Mouse (Mus musculus) liver, adult 2 months (tissue): ENCODE measurements around the gene Gng4.

Experiments used
- CTCF ChIP-seq: fragments of 200-500 bp; IDR thresholded peaks from 2 replicates; pipeline ENCODE4 v1.5.1; 2011; ENCODE audit warnings: low read depth, low read length, control low read depth
- POLR2A ChIP-seq: fragments of 200-500 bp; IDR thresholded peaks from 2 replicates; pipeline ENCODE4 v1.6.1; 2011; ENCODE audit warnings: low read length, control low read depth; ENCODE audit not compliant: insufficient read depth; ENCODE audit errors: extremely low read depth

DNA sequence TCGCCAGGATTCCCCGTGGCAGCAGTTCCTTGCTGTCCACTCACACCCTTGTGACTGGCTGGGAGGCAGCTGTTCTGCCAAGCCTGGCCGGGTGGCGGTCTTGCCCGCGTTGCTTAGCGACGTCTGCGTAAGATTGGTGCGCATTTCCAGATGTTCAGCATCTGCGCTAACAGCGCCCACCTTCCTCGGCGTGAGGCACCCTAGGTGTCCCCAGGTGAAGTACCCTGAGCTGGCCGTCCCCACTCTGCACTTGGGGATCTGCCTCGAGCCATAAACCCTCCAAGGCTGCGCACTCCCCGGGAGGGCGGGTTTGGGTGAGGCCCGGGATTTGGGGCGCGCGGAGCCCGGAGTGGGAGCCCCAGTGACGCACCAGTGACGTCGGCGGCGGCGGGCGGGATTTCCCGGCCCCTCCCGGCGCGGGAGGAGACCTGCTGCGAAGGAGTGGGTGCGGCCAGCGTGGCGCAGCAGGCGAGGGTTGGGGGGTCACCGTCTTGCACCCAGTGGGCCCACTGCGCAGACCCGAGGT, at the start of gene Gng4:
- TF ChIP-seq CTCF (no peak), POLR2A (no peak)
